Comparison of ENCODE assay signal across 13 mouse cellular contexts in the genomic region with DNA sequence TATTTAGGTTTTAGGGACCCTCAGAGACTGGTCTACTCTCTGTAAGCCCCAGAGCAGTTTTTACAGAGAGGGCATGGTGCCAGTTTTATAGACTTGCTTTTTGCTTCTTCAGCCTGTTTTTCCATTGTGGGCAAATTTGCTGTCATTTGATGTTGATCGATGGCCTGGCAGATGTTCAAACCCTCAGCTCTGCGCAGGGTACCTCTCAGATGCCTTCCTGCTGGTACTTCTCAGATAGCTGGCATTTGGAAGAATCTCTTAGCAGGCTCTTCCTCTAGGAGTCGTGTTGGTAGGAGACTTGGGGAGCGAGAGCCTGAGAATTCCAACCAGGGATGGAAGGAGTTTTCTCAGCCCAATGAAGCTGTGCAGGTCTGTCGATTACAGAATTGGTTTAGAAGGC. TPM values are rescaled to one million over a fixed set of nuclear protein-coding genes. Genes with fewer than 3 reads are reported as not detected.
DNase-seq lines count a peak whose midpoint lies in the region; ATAC-seq lines count a peak whose summit lies in the region.
"Had no signal": no experiment of that assay in that cellular context is flagged by ENCODE, and none has a peak within 500 bp of the region (broad histone marks: within the 10 kb centered on the region; RNA-seq: fewer than 3 reads in every experiment).

No protein-coding gene starts in this region.

- peaks cover 6% of the 10 kb centered on the region; the same call in 1 of the 2 replicates for H3K4me1 ChIP-seq in hindbrain, embryonic 10.5 days (replicated peaks)
- H3K4me1 ChIP-seq in hindbrain, embryonic 12.5 days, result no peaks in the 10 kb centered on the region
- no peaks in the 10 kb centered on the region; the same call in 1 of the 2 replicates for H3K4me1 ChIP-seq in hindbrain, embryonic 16.5 days (ENCODE audit: control insufficient read depth, insufficient read depth, low read depth, low read length)
- H3K4me1 ChIP-seq in kidney, embryonic 14.5 days (ENCODE audit: control insufficient read depth, insufficient read depth, low read length), result no peaks in the 10 kb centered on the region
- H3K4me1 ChIP-seq: midbrain, embryonic 12.5 days had no signal

- H3K4me3 ChIP-seq in hindbrain, embryonic 10.5 days, result no peak overlapping the region
- no peak overlapping the region for H3K4me3 ChIP-seq in hindbrain, embryonic 12.5 days
- H3K4me3 ChIP-seq in hindbrain, embryonic 16.5 days (ENCODE audit: low read length), result no peak overlapping the region
- no peak overlapping the region for H3K4me3 ChIP-seq in kidney, embryonic 14.5 days (ENCODE audit: low read length)
- H3K4me3 ChIP-seq: midbrain, embryonic 12.5 days; stomach, embryonic 15.5 days had no signal

- H3K9me3 ChIP-seq in hindbrain, embryonic 10.5 days, result no peaks in the 10 kb centered on the region
- H3K9me3 ChIP-seq in hindbrain, embryonic 12.5 days (replicated peaks), result no peaks in the 10 kb centered on the region
- H3K9me3 ChIP-seq in hindbrain, embryonic 16.5 days (ENCODE audit: control insufficient read depth, low read length), result no peaks in the 10 kb centered on the region
- no peaks in the 10 kb centered on the region for H3K9me3 ChIP-seq in kidney, embryonic 14.5 days (ENCODE audit: control insufficient read depth, low read length)
- H3K9me3 ChIP-seq: midbrain, embryonic 12.5 days; stomach, embryonic 15.5 days had no signal

- no peak for ATAC-seq in hindbrain, embryonic 12.5 days (ENCODE audit: low FRiP score)
- 0 out of 2 replicates have a peak, but pooled peaks have one; percentile 37 for ATAC-seq in hindbrain, embryonic 16.5 days
- ATAC-seq in kidney, embryonic 14.5 days (ENCODE audit: low FRiP score, low TSS enrichment), result no peak
- ATAC-seq: lung, postnatal 0 days had no signal

- no peaks in the 10 kb centered on the region for H3K27me3 ChIP-seq in hindbrain, embryonic 10.5 days (ENCODE audit: insufficient read depth, poor library complexity, severe bottlenecking)
- no peaks in the 10 kb centered on the region for H3K27me3 ChIP-seq in hindbrain, embryonic 12.5 days
- H3K27me3 ChIP-seq in hindbrain, embryonic 16.5 days (replicated peaks; ENCODE audit: control insufficient read depth, insufficient read depth, low read length), result no peaks in the 10 kb centered on the region
- H3K27me3 ChIP-seq in kidney, embryonic 14.5 days (ENCODE audit: control insufficient read depth, insufficient read depth, low read length), result no peaks in the 10 kb centered on the region; the same call in 1 of the 2 replicates
- H3K27me3 ChIP-seq: stomach, embryonic 15.5 days had no signal

- H3K27ac ChIP-seq in hindbrain, embryonic 10.5 days, result 0 out of 2 replicates have a peak overlapping the region, but pooled peaks have one; percentile 12
- H3K27ac ChIP-seq in hindbrain, embryonic 12.5 days, result no peak overlapping the region
- H3K27ac ChIP-seq in hindbrain, embryonic 16.5 days (ENCODE audit: low read depth, low read length), result no peak overlapping the region
- H3K27ac ChIP-seq in kidney, embryonic 14.5 days (ENCODE audit: low read depth, low read length), result no peak overlapping the region
- H3K27ac ChIP-seq: midbrain, embryonic 12.5 days; stomach, embryonic 15.5 days had no signal

- no peak overlapping the region for H3K9ac ChIP-seq in hindbrain, embryonic 12.5 days
- no peak overlapping the region for H3K9ac ChIP-seq in hindbrain, embryonic 16.5 days (ENCODE audit: low read depth, low read length)
- no peak overlapping the region for H3K9ac ChIP-seq in kidney, embryonic 14.5 days (ENCODE audit: low read depth, low read length)
- H3K9ac ChIP-seq: midbrain, embryonic 12.5 days; stomach, embryonic 15.5 days had no signal

- WGBS in hindbrain, embryonic 10.5 days, result 82% methylated on average over 5 of the region's 5 CpGs
- WGBS in hindbrain, embryonic 12.5 days, result 78% methylated on average over 5 of the region's 5 CpGs
- 56% methylated on average over 5 of the region's 5 CpGs for WGBS in hindbrain, embryonic 16.5 days
- 72% methylated on average over 5 of the region's 5 CpGs for WGBS in kidney, embryonic 14.5 days

- DNase-seq in adrenal gland, adult 2 months, result peak; percentile 24
- no peak for DNase-seq in adrenal gland, postnatal 14 days
- DNase-seq in hindbrain, embryonic 10.5 days (ENCODE audit: low spot score), result no peak
- peak; percentile 35 for DNase-seq in NIH3T3 (ENCODE audit: low read depth)
- DNase-seq in urinary bladder, postnatal 10 days (ENCODE audit: low spot score), result no peak
- DNase-seq: liver had no signal

- H3K36me3 ChIP-seq in hindbrain, embryonic 10.5 days, result no peaks in the 10 kb centered on the region
- no peaks in the 10 kb centered on the region for H3K36me3 ChIP-seq in hindbrain, embryonic 12.5 days
- no peaks in the 10 kb centered on the region for H3K36me3 ChIP-seq in hindbrain, embryonic 16.5 days (ENCODE audit: control insufficient read depth, insufficient read depth, low read length)
- H3K36me3 ChIP-seq in kidney, embryonic 14.5 days (ENCODE audit: control insufficient read depth, insufficient read depth, low read length), result no peaks in the 10 kb centered on the region
- H3K36me3 ChIP-seq: midbrain, embryonic 12.5 days; stomach, embryonic 15.5 days had no signal

- H3K4me2 ChIP-seq in hindbrain, embryonic 12.5 days (replicated peaks), result no peak overlapping the region
- no peak overlapping the region for H3K4me2 ChIP-seq in hindbrain, embryonic 16.5 days (ENCODE audit: low read length)
- H3K4me2 ChIP-seq in kidney, embryonic 14.5 days (replicated peaks; ENCODE audit: low read depth, low read length), result no peak overlapping the region
- H3K4me2 ChIP-seq: heart, embryonic 11.5 days; midbrain, embryonic 12.5 days; stomach, embryonic 15.5 days had no signal

RNA-seq across cellular contexts. Expression of a gene that starts 51.3 kb away (rescaled TPM):
- total RNA-seq in adrenal gland, adult 2 months (2021), result 1 to 10 TPM in 1 of 2 experiments, under 1 TPM in 1; 0.78 to 1.1 TPM
- 0.84 and 1.0 TPM in 2 replicates for polyA plus RNA-seq in adrenal gland, adult 2 months (2012; rRNA removed)
- total RNA-seq in adrenal gland, postnatal 14 days (2021), result 0.96 and 2.6 TPM in 2 replicates
- polyA plus RNA-seq in hindbrain, embryonic 10.5 days (2016; fragmentation: Nextera tagmentation; extraction: Ambion mirVana), result 13.3 and 20.6 TPM in 2 replicates
- polyA plus RNA-seq in hindbrain, embryonic 12.5 days (2016; fragmentation: Nextera tagmentation; extraction: Ambion mirVana), result 37.7 and 39.7 TPM in 2 replicates
- polyA plus RNA-seq in hindbrain, embryonic 16.5 days (2015; fragmentation: Nextera tagmentation; extraction: Ambion mirVana), result 75.4 and 83.4 TPM in 2 replicates
- 0.79 and 0.93 TPM in 2 replicates for polyA plus RNA-seq in kidney, embryonic 14.5 days (2014; fragmentation: Nextera tagmentation; extraction: Ambion mirVana)

Comparison
In these comparisons a context has a peak if more than half of its experiments do, and no peak if none do; other contexts are left out.
1. DNase-seq: peak in adrenal gland, adult 2 months (single experiment) and NIH3T3 (single experiment); none in adrenal gland, postnatal 14 days (single experiment), hindbrain, embryonic 10.5 days (single experiment) and urinary bladder, postnatal 10 days (single experiment).